Comparison of ENCODE assay signal across 8 mouse cellular contexts in the genomic region with DNA sequence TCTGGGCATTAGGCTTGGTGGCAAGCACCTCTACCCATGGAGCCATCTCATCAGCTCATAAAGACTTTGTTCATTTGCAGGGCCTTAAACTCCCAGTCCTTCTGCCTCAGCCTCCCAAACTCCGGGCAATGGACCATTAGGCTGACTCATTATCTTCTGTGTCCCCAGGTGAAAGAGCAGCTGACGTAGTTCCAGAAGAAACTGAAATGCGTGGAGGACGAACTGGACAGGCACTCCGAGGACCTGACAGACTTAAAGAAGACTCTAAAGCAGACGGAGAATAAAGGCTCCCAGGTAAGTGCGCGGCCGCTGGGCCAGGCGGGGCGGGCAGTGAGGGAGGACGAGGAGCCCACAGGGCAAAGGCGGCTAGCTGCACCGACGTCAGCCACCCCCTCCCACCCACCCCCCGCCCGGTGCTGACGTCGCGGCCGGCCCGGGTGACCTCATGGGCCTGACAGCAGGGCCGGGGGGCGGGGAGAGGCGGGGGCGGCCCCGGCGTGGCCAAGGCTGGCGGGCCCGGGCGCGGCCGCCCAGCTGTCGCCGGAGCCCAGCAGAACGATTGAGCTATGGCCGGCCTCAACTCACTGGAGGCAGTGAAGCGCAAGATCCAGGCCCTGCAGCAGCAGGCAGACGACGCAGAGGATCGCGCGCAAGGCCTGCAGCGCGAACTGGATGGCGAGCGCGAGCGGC. TPM values are rescaled to one million over a fixed set of nuclear protein-coding genes. Genes with fewer than 3 reads are reported as not detected.
DNase-seq lines count a peak whose midpoint lies in the region; ATAC-seq and TF ChIP-seq lines count a peak whose summit lies in the region.

A gene (plus strand): TSS at position 220 of the 690 bp plus-strand sequence.

- WGBS in heart, embryonic 14.5 days, result 1% methylated on average over 46 of the region's 49 CpGs
- under 1% methylated on average over 47 of the region's 49 CpGs for WGBS in kidney, postnatal 0 days
- 3% methylated on average over 48 of the region's 49 CpGs for WGBS in liver, embryonic 13.5 days (ENCODE audit: insufficient replicate concordance)
- under 1% methylated on average over 26 of the region's 49 CpGs for WGBS in stomach, embryonic 14.5 days

- H3K27me3 ChIP-seq in erythroblast, embryonic 14.5 days (ENCODE audit: control insufficient read depth), result peaks cover 56% of the 10 kb centered on the region
- no peaks in the 10 kb centered on the region for H3K27me3 ChIP-seq in heart, embryonic 14.5 days (ENCODE audit: control insufficient read depth, insufficient read depth, low read length)
- H3K27me3 ChIP-seq in kidney, postnatal 0 days (ENCODE audit: insufficient read depth, low read length), result no peaks in the 10 kb centered on the region
- H3K27me3 ChIP-seq in liver, embryonic 13.5 days, result peaks cover 46% of the 10 kb centered on the region
- H3K27me3 ChIP-seq in myocyte (ENCODE audit: control insufficient read depth, insufficient read depth, insufficient read length), result no peaks in the 10 kb centered on the region
- H3K27me3 ChIP-seq in stomach, embryonic 14.5 days (ENCODE audit: control insufficient read depth, insufficient read depth, low read length), result no peaks in the 10 kb centered on the region

- TF ChIP-seq POLR2A in myocyte (IDR thresholded peaks at IDR 0.05; ENCODE audit: insufficient read length, low read depth), result peak; percentile 95

- peaks cover 4% of the 10 kb centered on the region; the same call in 1 of the 2 replicates for H3K4me1 ChIP-seq in erythroblast, embryonic 14.5 days (ENCODE audit: control insufficient read depth)
- peaks cover 19 to 37% of the 10 kb centered on the region in 2 experiments for H3K4me1 ChIP-seq in heart, embryonic 14.5 days (ENCODE audit: control insufficient read depth in 2 of 2, insufficient read depth in 2 of 2, low read length in 2 of 2)
- H3K4me1 ChIP-seq in kidney, postnatal 0 days (replicated peaks; ENCODE audit: insufficient read depth, low read length), result peaks cover 12% of the 10 kb centered on the region
- H3K4me1 ChIP-seq in liver, embryonic 13.5 days (replicated peaks), result peaks cover 51% of the 10 kb centered on the region
- peaks cover 15% of the 10 kb centered on the region; the same call in 1 of the 2 replicates for H3K4me1 ChIP-seq in stomach, embryonic 14.5 days (ENCODE audit: control insufficient read depth, insufficient read depth, low read length)

- H3K36me3 ChIP-seq in erythroblast, embryonic 14.5 days (ENCODE audit: control insufficient read depth), result no peaks in the 10 kb centered on the region; the same call in 1 of the 2 replicates
- peaks cover 21% of the 10 kb centered on the region for H3K36me3 ChIP-seq in heart, embryonic 14.5 days (ENCODE audit: control insufficient read depth, insufficient read depth, low read length)
- H3K36me3 ChIP-seq in kidney, postnatal 0 days (ENCODE audit: insufficient read depth, low read length), result peaks cover 17% of the 10 kb centered on the region; the same call in 1 of the 2 replicates
- H3K36me3 ChIP-seq in liver, embryonic 13.5 days, result peaks cover 13% of the 10 kb centered on the region
- peaks cover 14% of the 10 kb centered on the region for H3K36me3 ChIP-seq in myocyte (ENCODE audit: control insufficient read depth, insufficient read depth)
- peaks cover 15% of the 10 kb centered on the region for H3K36me3 ChIP-seq in stomach, embryonic 14.5 days (ENCODE audit: control insufficient read depth, insufficient read depth, low read length)

- ATAC-seq in heart, embryonic 14.5 days (ENCODE audit: insufficient number of reproducible peaks, insufficient read depth, low FRiP score, low read depth), result peak; percentile 85
- peak; percentile 88 for ATAC-seq in kidney, postnatal 0 days (replicated peaks; ENCODE audit: low FRiP score, low read depth)
- peak; percentile 65 for ATAC-seq in liver, embryonic 13.5 days (ENCODE audit: low read depth)
- ATAC-seq in stomach, embryonic 14.5 days (ENCODE audit: insufficient number of reproducible peaks, insufficient read depth, low FRiP score, low read depth), result peak; percentile 82

- H3K79me2 ChIP-seq in myocyte (ENCODE audit: control insufficient read depth, insufficient read depth), result peaks cover 40% of the 10 kb centered on the region

- H3K9me3 ChIP-seq in erythroblast, embryonic 14.5 days (ENCODE audit: control insufficient read depth, low read length), result no peaks in the 10 kb centered on the region
- no peaks in the 10 kb centered on the region for H3K9me3 ChIP-seq in heart, embryonic 14.5 days (ENCODE audit: control insufficient read depth, low read length)
- H3K9me3 ChIP-seq in kidney, postnatal 0 days (replicated peaks; ENCODE audit: low read length), result no peaks in the 10 kb centered on the region
- H3K9me3 ChIP-seq in liver, embryonic 13.5 days (replicated peaks), result no peaks in the 10 kb centered on the region
- no peaks in the 10 kb centered on the region for H3K9me3 ChIP-seq in stomach, embryonic 14.5 days (ENCODE audit: control insufficient read depth, low read depth, low read length)

- H3K9ac ChIP-seq in heart, embryonic 14.5 days (ENCODE audit: low read length), result peak within 1 kb of the TSS; percentile 100
- H3K9ac ChIP-seq in kidney, postnatal 0 days (ENCODE audit: low read depth, low read length), result peak within 1 kb of the TSS; percentile 95
- H3K9ac ChIP-seq in liver, embryonic 13.5 days, result peak within 1 kb of the TSS; percentile 77
- H3K9ac ChIP-seq in stomach, embryonic 14.5 days (replicated peaks; ENCODE audit: low read depth, low read length), result peak within 1 kb of the TSS; percentile 99

- no peak for TF ChIP-seq CTCF in kidney, postnatal 0 days (IDR thresholded peaks at IDR 0.05; ENCODE audit: low read depth)

- peak within 1 kb of the TSS; percentile 80 for H3K4me2 ChIP-seq in heart, embryonic 14.5 days (ENCODE audit: low read length)
- peak within 1 kb of the TSS; percentile 79 for H3K4me2 ChIP-seq in kidney, postnatal 0 days (ENCODE audit: low read length)
- H3K4me2 ChIP-seq in liver, embryonic 13.5 days, result peak within 1 kb of the TSS; percentile 79
- H3K4me2 ChIP-seq in myocyte (ENCODE audit: low read depth), result peak within 1 kb of the TSS; percentile 93
- peak within 1 kb of the TSS; percentile 73 for H3K4me2 ChIP-seq in stomach, embryonic 14.5 days (replicated peaks; ENCODE audit: low read depth, low read length)

- peak; percentile 83 to 85 for DNase-seq in B cell, adult 2 months
- DNase-seq in adrenal gland, postnatal 4 days (ENCODE audit: low spot score in 2 of 2), result peak; percentile 32 to 45
- DNase-seq in kidney, postnatal 0 days (ENCODE audit: low spot score), result peak; percentile 83
- peak; percentile 10 for DNase-seq in liver, embryonic 13.5 days

- peak within 1 kb of the TSS; percentile 61 for H3K4me3 ChIP-seq in erythroblast, embryonic 14.5 days (replicated peaks)
- peak within 1 kb of the TSS; percentile 94 to 97 for H3K4me3 ChIP-seq in heart, embryonic 14.5 days (ENCODE audit: control insufficient read depth in 1 of 2, insufficient read depth in 1 of 2, low read depth in 1 of 2, low read length in 2 of 2)
- H3K4me3 ChIP-seq in kidney, postnatal 0 days (replicated peaks; ENCODE audit: low read depth, low read length), result peak within 1 kb of the TSS; percentile 93
- H3K4me3 ChIP-seq in liver, embryonic 13.5 days (replicated peaks), result peak within 1 kb of the TSS; percentile 66
- H3K4me3 ChIP-seq in myocyte, result peak within 1 kb of the TSS; percentile 90
- peak within 1 kb of the TSS; percentile 89 for H3K4me3 ChIP-seq in stomach, embryonic 14.5 days (ENCODE audit: low read depth, low read length)

- H3ac ChIP-seq in myocyte (ENCODE audit: control insufficient read depth, insufficient read length), result peak within 1 kb of the TSS; percentile 80

- H3K27ac ChIP-seq in heart, embryonic 14.5 days (replicated peaks in 1 of 2; ENCODE audit: control insufficient read depth in 1 of 2, insufficient read depth in 1 of 2, low read depth in 2 of 2, low read length in 2 of 2), result peak within 1 kb of the TSS; percentile 95 to 96
- H3K27ac ChIP-seq in kidney, postnatal 0 days, result peak within 1 kb of the TSS; percentile 98
- H3K27ac ChIP-seq in liver, embryonic 13.5 days, result peak within 1 kb of the TSS; percentile 80
- peak within 1 kb of the TSS; percentile 100 for H3K27ac ChIP-seq in stomach, embryonic 14.5 days (ENCODE audit: low read length)

TF ChIP-seq in myocyte, 11 proteins besides CTCF, POLR2A, EP300 and RAD21:
- TF ChIP-seq POLR2AphosphoS2 (IDR thresholded peaks at IDR 0.05; ENCODE audit: insufficient read length, low read depth) (peak; percentile 90), TCF3 (IDR thresholded peaks at IDR 0.05; ENCODE audit: insufficient read length, low read depth) (peak; percentile 36), CEBPB (IDR thresholded peaks at IDR 0.05; ENCODE audit: insufficient read depth, poor library complexity, severe bottlenecking) (no peak), REST (IDR thresholded peaks at IDR 0.05; ENCODE audit: insufficient read depth, insufficient read length) (no peak), MYOD1 (IDR thresholded peaks at IDR 0.05; ENCODE audit: control insufficient read depth in 1 of 3, insufficient read length in 2 of 3, low read depth in 2 of 3) (peak in 2 of 3 experiments; percentile 76 to 86), MYOG (IDR thresholded peaks at IDR 0.05; ENCODE audit: control insufficient read depth in 1 of 3, insufficient read depth in 1 of 3, insufficient read length in 2 of 3, low read depth in 2 of 3) (peak in 2 of 3 experiments; percentile 86 to 88), USF1 (IDR thresholded peaks at IDR 0.05; ENCODE audit: low read depth) (no peak), SRF (IDR thresholded peaks at IDR 0.05; ENCODE audit: control insufficient read depth, insufficient read length, low read depth) (no peak), MAX (IDR thresholded peaks at IDR 0.05; ENCODE audit: low read depth) (no peak), TCF12 (IDR thresholded peaks at IDR 0.05; ENCODE audit: insufficient read depth, poor library complexity, severe bottlenecking) (no peak), E2F4 (IDR thresholded peaks at IDR 0.05; ENCODE audit: insufficient read depth) (no peak)

RNA-seq across cellular contexts. Expression of the gene that starts here (rescaled TPM):
- 100 to 1,000 TPM; 232 to 267 TPM for total RNA-seq in adrenal gland, postnatal 4 days (2021)
- polyA plus RNA-seq in erythroblast, embryonic 14.5 days (2012), result 0.21 and 0.24 TPM in 2 replicates
- polyA plus RNA-seq in heart, embryonic 14.5 days (2014; fragmentation: Nextera tagmentation; extraction: Ambion mirVana), result 305 and 318 TPM in 2 replicates
- polyA plus RNA-seq in kidney, postnatal 0 days (2015; fragmentation: Nextera tagmentation; extraction: Ambion mirVana), result 604 and 692 TPM in 2 replicates
- 110 and 131 TPM in 2 replicates for polyA plus RNA-seq in liver, embryonic 13.5 days (2015; fragmentation: Nextera tagmentation; extraction: Ambion mirVana)
- polyA plus RNA-seq in myocyte (2012; fragmentation: generic; extraction: Trizol), result 205 TPM
- polyA plus RNA-seq in stomach, embryonic 14.5 days (2014; fragmentation: Nextera tagmentation; extraction: Ambion mirVana), result 595 and 633 TPM in 2 replicates

Comparison
In these comparisons a context has a peak if more than half of its experiments do, and no peak if none do; other contexts are left out.
1. Peak in every context shown above with its lines: DNase-seq, ATAC-seq, H3K4me3 ChIP-seq and H3K27ac ChIP-seq.
2. RNA of the gene that starts here (polyA plus RNA-seq): 604 to 692 TPM in kidney, postnatal 0 days, 595 to 633 TPM in stomach, embryonic 14.5 days, 305 to 318 TPM in heart, embryonic 14.5 days, 205 TPM in myocyte (single experiment) and 110 to 131 TPM in liver, embryonic 13.5 days; 0.21 to 0.24 TPM in erythroblast, embryonic 14.5 days; every median in the first group is over 10 times any median in the second.
3. DNase-seq: peak in every context shown above with its lines; median percentile 84 in B cell, adult 2 months; 83 in kidney, postnatal 0 days; 38 in adrenal gland, postnatal 4 days; 10 in liver, embryonic 13.5 days.